Mouse (Mus musculus) thymus, postnatal 25 days (tissue): ENCODE measurements around the gene Ank2.

Experiments
- DNase-seq: peaks from one replicate; pipeline ENCODE4 v3.0.0; 2022

Gene Ank2

GRCm38 (mm10) chr3:127224315-127225166 lies 274.6 kb downstream of the Ank2 start:
- no peak for DNase-seq

GRCm38 (mm10) chr3:127222086-127222485 lies 277.1 kb downstream of the Ank2 start:
- DNase-seq: no peak

- no peak for DNase-seq
Measured at GRCm38 (mm10) chr3:127220859-127221258, 278.3 kb downstream of the Ank2 start.

DNA sequence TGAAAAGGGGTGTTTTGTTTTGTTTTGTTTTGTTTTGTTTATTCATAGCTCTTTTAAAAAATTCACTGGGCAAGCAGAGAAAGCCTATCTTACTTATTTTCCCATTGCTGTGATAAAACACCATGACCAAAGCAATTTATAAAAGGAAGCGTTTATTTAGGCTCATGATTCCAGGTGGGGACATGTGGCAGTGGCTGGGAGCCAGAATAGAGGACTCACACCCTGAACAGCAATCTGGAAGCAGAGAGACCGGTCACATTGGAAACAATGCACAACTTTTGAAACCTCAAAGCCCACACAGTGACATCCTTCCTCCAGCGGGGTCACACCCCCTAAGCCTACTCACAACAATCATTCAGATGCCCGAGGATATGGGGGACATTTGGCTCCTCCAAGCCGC lies 285.6 kb downstream of the Ank2 start:
- no peak for DNase-seq

- DNase-seq: no peak
Measured at GRCm38 (mm10) chr3:127211119-127211518, 288.0 kb downstream of the Ank2 start.

DNA sequence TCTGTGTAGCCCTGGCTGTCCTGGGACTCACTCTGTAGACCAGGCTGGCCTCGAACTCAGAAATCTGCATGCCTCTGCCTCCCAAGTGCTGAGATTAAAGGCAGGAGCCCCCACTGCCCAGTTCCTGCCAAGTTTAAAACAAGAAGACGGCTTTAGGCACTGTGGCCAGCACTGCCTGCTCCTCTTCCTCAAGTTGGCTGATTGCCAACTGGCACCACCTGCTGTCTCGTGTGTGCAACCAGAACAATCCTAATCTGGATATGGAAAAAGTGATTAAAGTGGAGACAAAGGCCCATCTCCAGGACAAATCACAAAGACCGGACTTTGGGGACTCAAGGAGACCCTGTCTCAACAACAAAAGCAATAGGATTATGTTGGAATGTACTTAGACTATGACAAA lies 288.6 kb downstream of the Ank2 start:
- DNase-seq: no peak

DNA sequence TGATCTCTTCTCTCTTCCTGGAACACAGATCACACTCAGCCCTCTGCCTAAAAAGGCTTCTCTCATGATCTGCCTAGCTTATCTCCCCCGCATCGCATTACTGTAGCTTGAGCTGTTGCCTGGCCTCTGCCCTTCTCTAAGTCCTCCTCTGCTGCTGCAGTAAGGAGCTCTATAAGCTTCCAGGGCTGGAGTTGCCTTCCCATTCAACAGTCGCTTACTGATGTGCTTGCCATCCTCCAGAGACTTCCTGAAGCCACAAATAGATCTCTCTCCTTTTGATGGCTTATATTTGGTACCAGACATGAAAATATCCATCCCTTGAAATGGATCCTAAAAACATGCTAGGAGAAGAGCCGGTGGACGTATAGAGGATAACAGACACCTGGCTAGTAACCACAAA lies 290.3 kb downstream of the Ank2 start:
- no peak for DNase-seq

- DNase-seq: no peak
Measured at GRCm38 (mm10) chr3:127205883-127206434, 293.2 kb downstream of the Ank2 start.

GRCm38 (mm10) chr3:127202484-127203115 lies 296.6 kb downstream of the Ank2 start:
- no peak for DNase-seq

DNA sequence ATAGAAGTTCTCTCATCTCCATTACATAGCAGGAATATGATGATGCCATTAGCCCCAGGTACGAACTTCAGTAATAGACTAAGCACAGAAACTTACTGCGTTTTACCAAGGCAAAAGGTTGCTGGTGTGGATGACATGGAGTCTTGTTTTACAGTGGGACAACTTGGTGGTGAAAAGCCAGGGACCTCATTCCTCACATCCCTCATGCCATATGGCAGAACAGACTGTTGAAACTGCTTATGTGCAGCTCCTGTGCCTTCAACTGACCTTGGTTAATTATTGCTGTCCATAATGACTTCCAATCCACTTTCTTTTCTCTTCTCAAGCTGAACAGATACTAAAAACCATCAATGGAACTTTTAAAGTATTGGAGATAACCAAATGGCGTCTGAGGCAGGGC lies 298.4 kb downstream of the Ank2 start:
- DNase-seq: no peak

- no peak for DNase-seq
Measured at GRCm38 (mm10) chr3:127199112-127199665, 300.0 kb downstream of the Ank2 start.

DNA sequence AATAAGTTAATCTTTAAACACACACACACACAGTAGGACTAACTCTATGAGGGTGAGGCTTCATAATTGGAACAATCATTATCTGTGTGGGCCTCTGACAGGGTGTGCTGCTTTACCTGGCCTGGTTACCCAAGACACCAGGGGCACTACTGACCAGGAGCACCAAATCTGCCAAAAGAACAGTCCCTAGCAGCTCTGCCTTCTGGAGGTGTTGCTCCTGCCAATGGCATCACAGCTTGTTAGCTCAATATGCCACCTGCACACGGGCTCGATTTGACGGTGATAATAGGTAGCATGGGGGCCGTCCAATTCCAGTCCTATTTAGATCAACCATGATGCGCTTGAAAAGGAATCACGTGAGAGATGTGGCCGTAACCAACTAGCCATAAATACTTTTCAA lies 300.5 kb downstream of the Ank2 start:
- no peak for DNase-seq

DNA sequence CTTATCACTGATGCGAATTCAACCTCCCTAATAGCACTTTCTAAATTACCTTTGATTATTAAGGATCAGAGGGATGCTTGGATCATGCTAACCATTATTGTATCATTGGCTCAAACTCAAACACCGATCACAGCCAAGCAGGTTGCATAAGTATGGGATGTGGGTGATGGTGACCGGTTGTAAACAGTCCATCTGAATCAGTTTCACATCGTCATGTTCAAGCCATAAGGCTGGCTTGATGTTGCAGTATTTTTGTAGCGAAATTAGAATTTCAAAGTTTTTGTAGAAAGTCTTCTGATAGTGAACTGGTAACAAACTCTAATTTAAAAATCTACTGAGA lies 310.4 kb downstream of the Ank2 start:
- DNase-seq: no peak

DNA sequence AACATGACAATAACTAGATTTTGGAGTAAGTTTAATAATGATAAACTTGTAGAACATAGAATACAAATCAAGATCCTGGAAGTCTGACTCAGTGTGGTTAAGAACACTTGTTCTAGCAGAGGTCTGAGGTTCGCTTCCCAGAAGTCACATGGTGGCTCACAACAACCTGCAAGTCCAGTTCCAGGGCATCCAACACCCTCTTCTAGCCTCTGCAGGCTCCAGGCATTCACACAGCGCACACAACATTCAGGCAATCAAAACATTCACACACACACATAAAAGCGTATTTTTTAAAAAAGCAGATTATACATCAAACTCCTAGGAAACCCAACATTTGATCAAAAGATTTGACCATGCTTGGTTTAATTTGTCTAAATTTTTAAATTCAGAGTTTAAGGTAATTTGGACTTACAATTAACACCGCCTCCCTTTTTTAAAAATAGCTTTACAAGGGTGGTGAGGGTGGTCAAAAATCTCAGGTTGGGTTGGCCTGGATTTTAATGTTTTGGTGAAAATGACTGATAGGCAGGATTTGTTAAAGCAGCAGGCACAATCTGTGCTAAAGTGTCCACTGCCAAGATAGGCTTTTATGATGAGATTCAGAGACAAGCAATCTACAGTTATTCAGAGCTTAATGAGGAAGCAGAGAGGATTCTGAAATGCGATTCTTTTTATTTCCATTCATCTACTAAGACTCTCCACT lies 310.9 kb downstream of the Ank2 start:
- no peak for DNase-seq

DNA sequence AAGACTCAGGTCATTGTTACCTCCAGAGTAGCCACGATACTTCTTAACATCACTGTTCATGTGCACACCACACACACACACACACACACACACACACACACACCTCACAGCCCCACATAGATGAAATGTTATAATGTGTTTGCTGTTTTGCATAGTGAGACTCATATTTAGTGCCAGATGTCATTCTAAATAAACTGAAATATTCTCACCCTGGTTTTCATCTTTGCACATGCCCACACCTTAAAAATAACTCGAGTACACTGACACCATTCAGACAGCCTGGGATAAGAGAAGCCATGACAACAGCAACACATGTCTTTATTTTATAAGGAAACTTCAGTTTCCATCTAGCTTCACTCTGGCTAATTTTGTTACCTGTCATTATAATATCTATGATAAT lies 312.1 kb downstream of the Ank2 start:
- no peak for DNase-seq

GRCm38 (mm10) chr3:127186239-127186638 lies 312.9 kb downstream of the Ank2 start:
- no peak for DNase-seq

- DNase-seq: no peak
Measured at GRCm38 (mm10) chr3:127183998-127184753, 315.0 kb downstream of the Ank2 start.

DNA sequence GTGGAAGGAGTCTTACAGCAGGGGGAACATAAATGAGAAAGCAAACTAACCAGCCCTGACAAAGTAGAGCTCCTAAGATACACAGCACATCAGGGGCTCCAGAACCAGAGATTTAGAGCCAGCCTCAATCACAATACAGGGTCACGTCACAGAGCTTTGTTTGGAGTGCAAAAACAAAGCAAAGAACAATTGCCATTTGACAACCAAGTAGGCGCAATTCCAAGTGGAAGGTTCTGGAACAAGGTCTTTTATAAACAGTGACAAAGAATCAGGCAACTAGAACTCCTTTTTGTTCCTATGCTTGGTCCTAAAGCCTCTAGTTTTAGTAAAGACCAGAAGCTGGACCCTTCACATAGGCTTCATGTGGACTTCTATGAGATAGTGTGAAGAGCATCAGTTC lies 326.5 kb downstream of the Ank2 start:
- DNase-seq: no peak

GRCm38 (mm10) chr3:127170246-127170645 lies 328.9 kb downstream of the Ank2 start:
- no peak for DNase-seq

GRCm38 (mm10) chr3:127169114-127169513 lies 330.0 kb downstream of the Ank2 start:
- no peak for DNase-seq

DNA sequence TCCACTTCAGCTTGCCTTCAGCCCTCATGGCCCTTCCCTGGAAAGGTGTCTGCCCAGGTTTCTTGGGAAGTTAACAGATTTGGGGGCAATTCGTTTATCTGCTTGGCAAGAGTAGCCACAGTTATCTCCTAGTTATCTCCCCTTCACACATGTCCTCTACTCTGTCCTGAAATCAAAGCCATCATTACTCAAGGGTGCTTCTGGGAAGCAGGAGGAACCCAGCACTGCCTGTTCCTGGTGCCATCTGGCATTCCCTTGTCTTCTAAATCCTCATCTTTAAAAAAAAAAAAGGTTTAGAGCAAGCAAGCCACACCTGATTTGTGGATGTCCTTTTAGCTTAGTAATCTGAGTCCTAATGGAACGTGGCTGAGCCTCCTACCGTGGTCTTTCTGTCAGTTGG lies 335.4 kb downstream of the Ank2 start:
- no peak for DNase-seq

GRCm38 (mm10) chr3:127161998-127162712 lies 337.0 kb downstream of the Ank2 start:
- no peak for DNase-seq
